Mouse (Mus musculus) right cerebral cortex, postnatal 36 days (tissue): ENCODE data around the gene Sucnr1.
"Not testable (repeated sequence)": the region's sequence is repeated elsewhere in the genome, so short reads cannot be mapped to it uniquely, and the experiment has no call there.

ENCODE experiments used
- DNase-seq, 2 experiments: peaks; one replicate each; pipeline ENCODE4 v3.0.0; 2022; ENCODE audit warnings: low spot score in 2 of 2, mixed read lengths in 1 of 2

Sucnr1 gene

DNA sequence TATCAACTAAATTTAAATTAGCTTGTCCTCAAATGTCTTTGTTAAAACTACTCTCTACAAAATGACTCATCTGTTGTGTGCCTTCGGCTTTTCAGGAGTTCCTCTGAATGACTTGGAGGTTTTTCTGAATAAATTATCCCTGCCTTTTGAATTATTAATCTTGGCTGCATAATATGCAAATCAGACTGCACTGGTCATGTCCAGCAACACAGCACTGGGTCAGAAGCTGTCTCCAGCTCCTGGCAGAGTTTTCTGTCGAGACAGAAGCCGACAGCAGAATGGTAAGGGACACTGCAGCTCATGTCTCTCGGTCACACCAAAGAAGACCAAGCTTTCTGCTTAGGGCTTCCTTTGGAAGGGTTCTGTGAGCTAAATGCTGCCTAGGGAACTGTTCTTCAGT, at the start of gene Sucnr1:
Sucnr1 (plus strand) TSS at position 222 of the 400 bp plus-strand sequence.
- DNase-seq = no peak

DNA sequence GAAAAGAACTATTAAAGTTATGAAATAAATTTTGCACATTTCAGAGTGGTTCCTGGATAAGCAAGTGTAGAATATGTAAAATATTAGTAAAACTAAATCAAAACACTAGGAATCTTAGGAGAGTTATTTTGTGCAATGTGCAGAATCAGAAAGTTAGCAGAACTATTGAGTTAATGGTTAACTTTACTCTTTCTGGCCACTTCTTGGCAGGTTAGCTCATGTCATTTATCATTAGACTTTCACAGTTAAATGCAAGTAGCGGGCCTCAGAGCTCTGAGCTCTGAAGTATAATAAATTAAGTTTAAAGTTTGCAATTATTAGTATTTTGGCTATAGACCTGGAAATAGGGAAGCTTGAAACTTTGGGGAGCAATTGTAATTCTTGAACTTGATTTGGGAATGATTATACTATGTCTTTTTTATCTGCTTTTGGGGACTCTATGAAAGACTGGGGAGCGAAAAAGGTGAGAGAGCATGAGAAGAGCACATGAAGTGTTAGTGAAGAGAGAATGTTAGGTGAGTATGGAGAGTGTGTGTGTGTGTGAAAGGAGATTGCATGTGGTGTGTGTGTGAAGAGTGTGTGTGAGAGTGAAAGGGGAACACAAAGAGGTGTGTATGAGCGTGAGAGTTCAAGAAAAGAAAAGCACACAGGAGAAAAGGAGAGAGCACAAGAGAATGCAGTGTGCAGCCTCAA, 35.3 kb upstream of the Sucnr1 start:
- no peak for DNase-seq

DNA sequence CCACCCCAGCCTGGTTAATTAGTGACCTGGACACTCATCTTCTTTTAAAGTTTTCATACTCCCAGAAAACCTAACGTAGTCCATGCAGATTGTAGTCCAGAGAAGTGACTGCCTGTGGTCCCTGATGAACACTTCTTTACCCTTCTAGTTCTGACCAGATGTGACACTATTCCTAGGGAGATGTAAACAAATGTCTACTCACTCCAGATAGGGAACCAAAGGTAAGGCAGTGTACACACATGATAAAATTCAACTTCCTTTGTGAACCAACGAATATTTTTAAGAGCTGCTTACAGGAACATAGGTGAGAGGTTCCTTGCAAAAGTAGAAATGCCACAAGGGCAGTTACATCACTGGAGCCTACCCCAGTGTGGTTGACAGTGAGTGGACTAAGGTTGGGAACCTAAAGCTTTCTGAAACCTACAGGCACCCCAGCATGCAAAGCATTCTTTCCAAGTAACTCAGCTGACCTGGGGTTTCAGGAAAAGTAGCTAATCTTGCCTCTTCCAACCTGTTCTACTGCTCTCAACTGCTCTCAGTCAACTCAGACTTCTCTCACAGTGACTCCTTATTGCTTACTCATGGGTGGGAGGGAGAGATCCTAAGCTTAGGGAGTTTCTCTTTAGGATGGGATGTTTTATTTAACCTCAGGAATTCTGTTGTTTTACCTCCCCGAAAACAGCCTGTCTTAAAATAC, 28.3 kb upstream of the Sucnr1 start:
- no peak for DNase-seq

DNA sequence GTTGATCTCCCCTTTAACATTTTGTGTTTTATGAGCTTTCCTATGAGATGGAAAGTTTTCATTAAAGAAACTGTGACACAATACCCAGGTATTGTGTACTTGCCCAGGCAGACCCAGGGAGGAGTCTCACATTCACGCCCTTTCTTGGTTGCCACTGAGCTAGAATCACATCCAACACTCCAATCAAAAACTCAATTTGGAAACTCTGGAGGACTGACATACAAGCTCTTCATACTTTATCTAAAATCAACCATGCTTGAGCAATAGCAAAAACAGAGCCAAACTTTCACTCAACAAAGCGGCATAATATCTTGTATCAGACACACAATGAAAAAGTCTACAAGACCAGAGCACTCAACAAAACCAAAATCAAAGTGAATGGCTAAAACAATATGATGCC, 27.7 kb upstream of the Sucnr1 start:
- DNase-seq = no peak

DNA sequence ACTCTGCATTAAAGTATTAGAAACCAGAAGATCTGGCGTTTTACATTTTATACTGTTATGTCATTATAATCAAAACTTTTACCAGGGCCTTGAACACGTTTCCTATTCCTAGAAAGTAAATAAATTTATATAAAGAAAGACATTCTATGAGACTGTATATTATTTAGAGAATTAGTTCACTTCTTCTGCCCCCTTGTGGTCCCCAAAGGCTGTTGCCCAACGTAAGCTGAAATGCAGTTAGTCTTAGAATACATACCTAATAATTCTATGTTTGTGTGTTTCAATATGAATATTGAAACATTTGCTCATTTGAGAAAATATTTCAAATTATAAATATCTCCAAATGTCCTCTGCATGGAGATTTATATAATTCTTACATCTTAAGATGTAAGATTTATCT, 25.2 kb upstream of the Sucnr1 start:
- no peak for DNase-seq

DNA sequence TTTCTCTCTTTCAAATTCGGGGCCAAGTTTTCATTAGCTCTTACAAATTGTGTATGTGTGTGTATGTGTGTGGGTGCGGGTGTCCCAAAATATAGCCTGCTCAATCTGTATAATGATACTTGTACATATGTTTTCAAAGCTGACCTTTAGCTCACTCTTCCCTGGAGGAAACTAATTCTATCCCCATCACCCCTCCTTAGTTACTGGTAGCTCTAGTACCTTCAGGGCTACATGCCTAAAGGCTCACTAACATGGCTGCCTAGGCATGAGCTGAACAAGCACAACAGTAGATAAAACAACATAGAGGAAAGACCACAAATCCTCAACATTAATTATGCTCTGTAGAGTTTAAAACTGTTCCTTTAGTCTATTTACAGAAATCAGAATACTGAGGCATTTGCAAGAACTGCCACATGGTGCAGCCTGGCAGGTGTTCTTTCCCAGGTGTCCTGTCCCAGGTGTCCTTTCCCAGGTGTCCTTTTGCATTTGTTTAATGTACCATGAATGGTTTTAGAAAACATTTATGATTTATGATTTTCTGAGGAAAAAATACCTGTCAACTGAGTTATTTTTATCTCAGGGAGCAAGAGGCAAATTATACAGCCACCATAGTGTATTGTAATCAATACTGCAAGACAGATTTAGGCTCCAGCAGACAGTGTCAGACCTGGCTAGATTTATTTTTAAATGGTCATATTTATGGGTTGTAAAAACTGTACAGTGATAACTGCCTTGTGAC, 24.4 kb upstream of the Sucnr1 start:
- DNase-seq = no peak

DNA sequence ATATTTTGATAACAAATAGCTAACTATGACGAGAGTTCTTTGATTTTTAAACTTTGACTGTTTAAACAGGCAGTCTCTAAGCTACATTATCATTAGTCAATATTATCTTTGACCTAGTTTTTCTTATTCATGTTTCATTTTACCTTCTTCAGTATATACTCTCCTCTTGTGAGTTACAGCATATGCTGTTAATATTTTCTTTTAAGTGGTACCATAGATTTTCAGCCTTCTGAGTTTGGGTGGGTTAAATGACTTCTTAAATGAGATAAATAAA, 23.9 kb upstream of the Sucnr1 start:
- no peak for DNase-seq

DNA sequence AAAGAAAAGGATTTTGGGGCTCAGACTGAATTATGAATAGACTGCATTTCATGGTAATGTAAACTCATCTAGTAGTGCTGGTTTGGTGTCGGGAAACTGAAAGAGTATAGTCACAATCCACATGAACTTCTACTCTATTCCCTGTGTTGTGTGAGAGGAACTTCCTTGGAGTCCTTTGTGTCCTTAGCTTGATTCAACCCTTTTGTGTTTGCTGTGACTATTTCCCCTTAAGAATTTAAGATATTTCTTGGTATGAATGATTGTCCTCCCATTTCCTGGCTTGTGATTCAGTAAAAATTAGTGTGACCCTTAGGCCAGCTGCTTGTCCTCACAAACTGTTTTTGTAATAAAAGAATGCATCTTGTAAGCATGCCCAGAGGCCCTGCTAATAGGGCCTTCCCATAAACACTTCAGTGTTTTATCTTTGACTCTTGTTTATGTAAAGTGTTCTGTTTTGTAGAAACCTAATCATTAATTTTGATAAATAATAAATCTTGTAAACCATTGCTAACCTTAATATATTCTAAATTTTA, 2.7 kb upstream of the Sucnr1 start:
- no peak for DNase-seq

DNA sequence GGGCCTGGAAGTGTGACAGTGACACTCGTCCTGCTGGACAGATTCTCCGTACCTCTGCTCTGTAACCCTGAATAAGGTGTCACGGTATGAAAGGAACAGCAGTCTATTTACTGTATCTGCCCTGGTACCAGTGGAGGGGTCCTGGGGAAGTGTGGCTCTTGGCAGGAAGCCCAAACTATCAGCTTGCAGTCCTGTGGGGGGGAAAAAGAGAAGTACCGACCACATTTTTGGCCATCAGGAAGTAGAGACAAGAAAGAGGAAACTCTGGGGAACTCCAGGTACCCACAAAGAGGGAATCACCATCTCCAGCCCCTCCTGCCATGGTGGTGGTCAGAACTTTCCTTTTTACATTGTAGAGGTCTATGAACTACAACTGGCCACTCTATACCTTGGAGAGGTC, 1.1 kb upstream of the Sucnr1 start:
- DNase-seq = no peak

DNA sequence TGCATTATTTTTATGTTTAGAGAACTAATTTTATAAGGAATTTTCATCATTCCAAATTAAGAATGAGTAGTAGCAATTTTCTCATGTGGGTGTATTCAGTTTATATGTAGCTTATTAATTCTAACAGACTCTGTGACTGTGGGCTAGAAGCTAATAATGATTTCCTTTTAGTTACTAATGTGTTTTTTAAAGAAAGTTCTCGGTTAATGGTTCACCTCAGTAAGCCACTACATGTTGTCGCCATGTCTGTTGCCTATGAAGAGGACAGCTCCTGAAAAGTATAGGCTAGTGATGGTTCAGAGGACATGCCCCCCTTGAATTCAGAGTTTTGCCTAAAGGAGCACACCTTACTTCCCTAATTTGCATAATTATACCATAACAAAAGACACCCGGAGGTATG, 1.1 kb downstream of the Sucnr1 start:
- no peak for DNase-seq

DNA sequence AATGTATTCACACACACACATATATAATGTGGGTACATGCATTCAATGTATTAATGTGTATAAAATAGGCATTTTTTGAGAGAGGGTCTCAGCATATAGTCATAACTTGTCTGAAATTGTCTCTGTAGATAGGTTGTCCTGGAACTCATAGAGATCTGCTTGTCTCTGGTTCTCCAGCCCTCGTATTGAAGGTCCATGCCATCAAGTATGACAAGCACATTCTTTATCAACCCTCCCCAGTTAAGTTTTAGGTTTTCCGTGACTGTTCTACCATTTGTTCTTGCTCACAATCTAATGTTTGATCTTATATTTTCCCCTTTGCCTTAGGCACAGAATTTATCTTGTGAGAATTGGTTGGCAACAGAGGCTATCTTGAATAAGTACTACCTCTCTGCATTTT, 4.1 kb downstream of the Sucnr1 start:
- DNase-seq = no peak

DNA sequence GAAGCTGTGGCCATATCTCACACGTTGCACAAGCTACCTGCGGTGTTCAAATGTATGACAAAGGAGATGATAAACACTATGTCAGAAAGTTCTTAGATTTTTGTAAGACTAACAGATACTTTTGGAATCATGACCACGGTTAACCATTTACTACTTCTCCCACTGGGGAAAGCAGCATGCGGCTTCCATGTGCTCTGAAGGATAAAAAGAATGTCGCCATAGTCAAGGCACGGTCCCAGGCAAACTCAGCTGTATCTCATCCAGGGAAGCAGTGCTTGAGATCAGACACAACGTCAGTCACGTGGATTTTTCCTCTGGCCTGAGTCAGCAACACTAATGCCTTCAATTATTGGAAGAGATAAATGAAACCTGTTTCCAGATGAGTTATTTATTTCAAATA, 9.7 kb downstream of the Sucnr1 start:
- DNase-seq = no peak

DNA sequence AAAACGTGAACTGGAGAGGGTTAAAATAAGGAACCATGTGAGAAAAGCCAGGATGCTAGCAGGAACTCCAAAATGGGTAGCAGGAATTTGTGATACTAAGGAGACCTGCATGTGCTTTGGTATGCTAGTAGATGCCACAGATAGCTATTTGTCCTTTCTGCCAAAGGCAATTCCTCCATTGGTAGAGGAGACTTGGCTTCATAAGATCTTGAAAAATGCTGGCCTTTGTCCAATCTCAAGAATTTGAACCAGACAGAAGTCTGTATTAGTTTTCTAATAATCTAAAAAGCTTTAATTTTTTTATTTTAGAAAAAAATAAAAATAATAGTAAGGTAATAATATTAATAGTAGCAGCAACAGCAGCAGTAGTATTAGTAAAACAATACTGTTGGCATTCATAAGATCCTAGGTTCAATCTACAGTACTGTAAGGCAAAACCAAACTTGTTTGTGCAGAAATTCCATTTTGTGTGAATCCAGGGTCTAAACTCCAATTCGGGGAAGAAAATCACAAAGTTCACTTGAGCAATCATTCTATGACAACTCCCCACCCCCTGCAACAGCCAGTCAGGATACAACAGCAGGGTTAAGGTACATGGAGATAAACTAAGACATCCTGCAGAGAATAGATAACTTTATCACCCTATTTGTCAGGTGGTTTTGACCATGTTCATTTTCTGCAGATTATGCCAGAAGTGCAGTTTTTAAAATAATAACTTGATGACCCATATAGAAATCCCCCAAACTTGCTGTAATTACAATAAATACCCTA, 12.9 kb downstream of the Sucnr1 start:
- no peak for DNase-seq

DNA sequence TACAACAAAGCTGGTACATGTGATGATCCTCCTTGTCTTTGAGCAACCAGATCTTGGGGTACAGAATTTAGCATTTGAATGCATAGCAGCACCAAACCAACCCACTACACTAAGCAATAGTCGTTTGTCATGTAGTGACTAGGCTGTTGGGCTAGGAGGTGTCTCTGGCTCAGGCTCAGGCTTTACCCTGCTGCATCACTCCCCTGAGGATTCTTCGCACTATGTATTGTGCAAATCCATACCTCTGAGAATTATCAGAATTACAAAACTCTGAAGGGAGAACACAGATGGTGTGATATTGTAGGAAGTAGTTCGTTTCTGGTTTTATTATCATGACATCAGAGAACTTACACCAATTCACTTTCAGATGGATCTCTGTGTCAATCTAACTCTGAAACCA, 15.3 kb downstream of the Sucnr1 start:
- no peak for DNase-seq

DNA sequence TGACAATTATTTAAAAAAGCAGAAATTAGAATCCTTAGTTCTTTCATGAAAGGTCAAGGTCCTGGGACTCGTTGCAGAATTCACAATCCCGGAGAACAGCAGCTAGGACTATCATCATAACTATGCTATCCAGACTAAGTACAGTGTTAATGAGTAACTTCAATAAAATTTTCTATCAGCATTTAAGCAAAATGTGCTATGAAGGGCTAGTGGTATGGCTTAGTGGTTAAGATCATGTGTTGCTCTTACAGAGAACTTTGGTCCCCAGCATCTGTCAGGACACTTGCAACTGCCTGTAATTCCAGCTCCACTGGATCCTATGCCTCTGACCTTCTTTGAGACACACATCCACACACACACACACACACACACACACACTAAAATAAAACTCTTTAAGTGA, 15.8 kb downstream of the Sucnr1 start:
- DNase-seq = no peak

DNA sequence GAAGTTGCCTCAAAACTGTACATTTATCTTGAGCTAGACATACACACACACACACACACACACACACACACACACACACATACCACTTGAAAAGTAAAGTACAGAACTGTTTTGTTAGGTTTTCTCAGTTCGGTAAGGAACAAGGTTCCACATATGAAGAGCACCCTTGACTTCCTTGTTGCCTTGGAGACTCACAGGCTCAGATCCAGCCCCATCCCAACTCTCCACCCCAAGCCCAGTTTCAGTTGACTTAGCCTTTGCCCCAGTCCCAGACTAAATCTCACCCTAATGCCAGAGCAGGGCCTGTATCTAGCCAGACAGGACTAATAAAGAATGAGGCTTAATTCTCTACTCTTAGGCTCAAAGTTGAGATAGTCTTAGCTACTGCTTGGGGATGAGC, 16.9 kb downstream of the Sucnr1 start:
- no peak for DNase-seq

DNA sequence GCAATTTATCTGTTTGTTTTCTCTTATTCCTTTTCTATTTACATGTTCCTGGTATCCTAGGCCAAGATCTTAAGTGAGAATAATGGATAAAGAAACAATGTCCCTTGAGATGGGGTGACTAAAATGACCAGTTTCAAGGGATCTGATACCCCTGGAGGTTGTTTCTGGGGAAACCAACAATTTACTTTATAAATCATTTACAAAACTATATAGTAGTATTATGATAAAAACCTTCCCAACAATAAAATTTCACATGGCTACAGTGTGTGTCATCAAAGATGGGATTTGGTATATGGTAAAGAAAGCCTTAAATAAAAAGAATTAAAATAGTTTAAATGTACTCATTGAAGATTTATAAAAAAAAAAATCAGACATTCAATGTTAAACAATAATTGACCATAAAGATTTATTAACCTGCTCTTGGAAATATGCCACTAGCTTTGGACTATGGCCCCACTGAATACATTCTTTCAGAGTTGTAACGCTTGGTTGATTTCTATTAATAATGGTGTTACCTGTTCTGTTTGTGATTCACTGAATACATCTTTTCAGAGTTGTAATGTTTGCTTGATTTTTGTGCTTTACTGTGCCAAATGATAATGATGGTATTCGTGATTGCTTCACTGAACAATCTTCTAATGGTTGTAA, 22.9 kb downstream of the Sucnr1 start:
- DNase-seq = no peak

DNA sequence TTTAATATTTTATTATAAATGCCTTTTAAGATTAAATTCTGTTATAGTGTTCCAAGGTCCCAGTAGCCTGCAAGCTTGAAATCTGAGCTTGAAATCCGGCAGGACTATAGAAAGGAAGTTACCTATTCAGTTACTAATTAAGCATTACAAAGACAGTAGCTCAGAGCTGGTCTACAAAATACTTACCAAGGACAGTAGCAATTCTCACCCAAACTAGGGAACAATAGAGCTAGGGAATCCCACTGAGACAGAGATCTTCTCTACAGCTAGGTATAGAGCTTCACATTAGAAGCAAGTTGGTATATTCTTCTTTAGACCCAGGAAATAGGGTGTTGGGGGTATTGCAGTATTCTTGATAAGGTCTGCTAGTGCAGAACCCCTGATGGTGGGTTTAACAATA, 24.8 kb downstream of the Sucnr1 start:
- not testable (repeated sequence) for DNase-seq

DNA sequence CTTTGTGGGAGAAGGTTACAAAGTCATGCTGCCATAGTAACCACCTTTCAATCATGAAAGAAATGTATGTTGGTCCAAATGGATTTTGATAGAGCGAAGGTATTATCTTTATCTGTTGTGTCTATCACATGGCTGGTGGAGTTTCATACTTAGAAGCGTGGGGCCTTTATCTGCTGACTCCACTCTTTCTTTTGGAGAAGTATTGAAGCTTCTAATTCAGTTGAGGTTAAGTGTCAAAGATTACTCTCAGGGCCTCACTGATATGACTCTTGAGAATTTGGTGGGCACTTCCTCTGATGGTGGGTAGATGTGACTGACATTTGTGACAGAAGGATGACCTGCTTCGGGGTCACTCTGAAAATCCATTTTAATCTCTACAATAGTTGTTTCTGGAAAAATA, 26.1 kb downstream of the Sucnr1 start:
- no peak for DNase-seq

DNA sequence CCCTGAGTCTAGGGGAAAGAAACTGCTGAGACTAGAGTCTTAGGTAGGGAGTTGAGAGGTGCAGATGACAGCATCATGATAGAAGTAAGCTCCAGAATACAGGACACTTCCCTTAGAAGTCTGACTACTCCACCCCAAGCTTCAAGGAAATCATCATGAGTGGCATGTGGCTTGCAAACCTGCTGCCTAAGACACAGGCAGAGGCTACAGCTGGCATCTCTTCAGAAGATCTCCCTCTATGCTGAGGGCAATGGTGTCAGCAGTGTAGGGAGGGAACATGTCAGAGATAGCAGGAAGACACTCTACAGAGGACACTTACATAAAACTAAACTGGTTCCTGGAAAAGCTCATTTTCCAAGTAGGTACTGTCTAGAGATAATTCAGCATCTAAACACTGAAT, 27.1 kb downstream of the Sucnr1 start:
- DNase-seq = no peak

DNA sequence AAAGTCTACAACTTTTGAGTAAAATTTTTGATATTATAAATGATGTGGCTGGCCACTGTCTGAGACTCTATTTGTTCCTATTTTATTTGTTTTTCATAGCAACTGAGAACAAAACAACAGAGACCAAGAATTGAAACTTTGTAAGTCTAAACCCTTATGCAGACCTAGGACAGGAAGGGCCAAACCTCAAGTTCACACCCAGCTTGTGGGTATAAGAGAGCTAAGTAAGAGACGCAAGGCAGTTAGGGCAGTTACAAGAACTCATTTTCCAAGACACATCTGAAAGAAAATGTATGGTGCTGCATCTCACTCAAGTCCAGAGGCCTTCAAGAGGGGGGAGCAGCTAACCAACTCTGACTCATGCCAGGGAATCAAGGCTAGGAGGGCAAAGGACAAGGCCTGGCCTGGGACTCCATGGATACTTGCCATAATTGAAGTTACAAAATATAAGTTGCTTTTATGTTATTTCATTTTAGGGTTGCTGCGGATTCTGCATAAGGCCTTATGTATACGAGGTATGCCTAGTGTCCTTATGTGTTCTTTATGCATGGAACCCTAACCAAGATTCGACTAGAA, 29.6 kb downstream of the Sucnr1 start:
- no peak for DNase-seq
